Mouse (Mus musculus) midbrain, embryonic 15.5 days (tissue): ENCODE measurements at regions not wholly inside any gene's neighbourhood (a gene's known extent, or its start where the extent isn't known, plus 50 kb on each side); places are given as distances from the start of the nearest gene placed in this dataset.

Experiments
- ATAC-seq: fragments of 200-750 bp; cut with Nextera tagmentation; replicated peaks from 2 replicates; pipeline ENCODE4 v1.8.0; 2017; ENCODE audit warnings: moderate TSS enrichment
- H3K27ac ChIP-seq: fragments of 300-500 bp; sonication (generic); 2 replicates; pipeline ENCODE4 v1.5.1; 2015; ENCODE audit warnings: mild to moderate bottlenecking, inconsistent platforms
- H3K27me3 ChIP-seq: fragments of 300-500 bp; sonication (generic); replicated peaks from 2 replicates; pipeline ENCODE4 v1.6.1; 2015; ENCODE audit warnings: inconsistent platforms
- H3K36me3 ChIP-seq: fragments of 300-500 bp; sonication (generic); replicated peaks from 2 replicates; pipeline ENCODE4 v1.6.1; 2015; ENCODE audit warnings: inconsistent platforms
- H3K4me1 ChIP-seq: fragments of 300-500 bp; sonication (generic); 2 replicates; pipeline ENCODE4 v1.6.1; 2015; ENCODE audit warnings: inconsistent platforms
- H3K4me2 ChIP-seq: fragments of 300-500 bp; sonication (generic); 2 replicates; pipeline ENCODE4 v1.6.1; 2015; ENCODE audit warnings: inconsistent platforms, mild to moderate bottlenecking, moderate library complexity
- H3K4me3 ChIP-seq: fragments of 300-500 bp; sonication (generic); 2 replicates; pipeline ENCODE4 v1.5.1; 2015; ENCODE audit warnings: mild to moderate bottlenecking, inconsistent platforms
- H3K9ac ChIP-seq: fragments of 300-500 bp; sonication (generic); 2 replicates; pipeline ENCODE4 v1.6.1; 2015; ENCODE audit warnings: mild to moderate bottlenecking, inconsistent platforms
- H3K9me3 ChIP-seq: fragments of 300-500 bp; sonication (generic); 2 replicates; pipeline ENCODE4 v1.6.1; 2016; ENCODE audit warnings: inconsistent platforms
- WGBS: fragments of 180-500 bp; shearing (Covaris S2); methylation state at CpG from one replicate; pipeline ENCODE4 v1.1.7; 2015; ENCODE audit warnings: mixed read lengths; 5-methylcytosine and 5-hydroxymethylcytosine counted together

DNA sequence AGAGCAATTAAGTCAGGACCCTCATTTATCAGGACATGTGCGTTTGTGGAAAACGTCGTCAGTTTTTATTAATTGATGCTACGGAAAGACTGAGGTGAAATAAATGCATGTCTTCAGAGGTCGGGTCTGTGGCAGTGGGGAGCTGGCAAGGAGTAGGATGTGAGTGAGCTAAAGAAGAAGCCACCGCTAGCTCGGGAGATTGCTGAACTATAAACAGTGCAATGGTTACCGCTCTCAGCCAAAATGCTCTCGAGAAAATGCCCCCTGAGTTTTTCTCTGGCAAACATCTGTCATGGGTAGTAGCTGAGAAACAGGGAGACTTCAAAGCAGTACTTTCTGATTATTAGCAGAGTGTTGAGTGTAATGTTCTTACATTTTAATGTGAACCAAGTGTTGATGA is 454.4 kb upstream of the Pou3f3 start:
- H3K27ac ChIP-seq = no peak overlapping the region
- 56% methylated on average over 9 of the region's 9 CpGs for WGBS
- no peak overlapping the region for H3K4me3 ChIP-seq
- H3K9ac ChIP-seq = no peak overlapping the region
- H3K27me3 ChIP-seq = no peaks in the 10 kb centered on the region
- no peaks in the 10 kb centered on the region for H3K36me3 ChIP-seq
- no peak for ATAC-seq
- H3K9me3 ChIP-seq = no peaks in the 10 kb centered on the region
- H3K4me2 ChIP-seq = no peak overlapping the region
- H3K4me1 ChIP-seq = peaks cover 22% of the 10 kb centered on the region

DNA sequence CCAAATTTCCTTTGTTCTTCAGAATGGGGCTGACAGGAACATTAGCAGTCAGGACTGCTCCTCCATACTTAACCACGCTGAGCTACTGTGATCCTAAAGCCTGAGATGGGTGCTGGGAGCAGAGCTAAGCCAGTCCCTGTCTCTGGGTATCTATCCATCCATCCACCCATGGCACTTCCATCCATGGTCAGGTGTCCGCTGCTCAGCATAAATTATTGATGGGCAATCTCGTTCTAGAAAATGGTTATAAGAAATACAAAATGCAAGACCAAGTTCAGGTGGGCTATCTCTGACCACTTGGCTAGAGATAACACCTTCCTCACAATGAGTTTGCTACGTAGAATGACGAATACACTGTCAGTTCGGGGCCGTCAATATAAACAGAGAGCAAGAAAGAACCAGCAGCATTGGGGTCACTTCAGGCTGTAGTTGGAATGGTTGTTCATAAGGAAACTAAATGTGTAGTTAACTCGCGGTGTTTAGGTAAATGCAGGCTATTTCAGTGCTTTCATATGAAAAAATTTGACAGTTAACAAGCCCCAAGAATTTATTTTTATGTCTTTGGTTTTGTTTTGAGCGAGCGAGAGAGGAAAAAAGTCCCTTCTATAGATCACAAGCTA is 453.9 kb upstream of the Pou3f3 start:
- 92% methylated on average over 11 of the region's 11 CpGs for WGBS
- H3K9ac ChIP-seq = no peak overlapping the region
- no peak overlapping the region; the same call in 1 of the 2 replicates for H3K27ac ChIP-seq
- H3K9me3 ChIP-seq = no peaks in the 10 kb centered on the region
- no peak overlapping the region for H3K4me2 ChIP-seq
- H3K4me1 ChIP-seq = peaks cover 22% of the 10 kb centered on the region
- no peaks in the 10 kb centered on the region for H3K36me3 ChIP-seq
- ATAC-seq = no peak
- no peak overlapping the region for H3K4me3 ChIP-seq
- no peaks in the 10 kb centered on the region for H3K27me3 ChIP-seq

DNA sequence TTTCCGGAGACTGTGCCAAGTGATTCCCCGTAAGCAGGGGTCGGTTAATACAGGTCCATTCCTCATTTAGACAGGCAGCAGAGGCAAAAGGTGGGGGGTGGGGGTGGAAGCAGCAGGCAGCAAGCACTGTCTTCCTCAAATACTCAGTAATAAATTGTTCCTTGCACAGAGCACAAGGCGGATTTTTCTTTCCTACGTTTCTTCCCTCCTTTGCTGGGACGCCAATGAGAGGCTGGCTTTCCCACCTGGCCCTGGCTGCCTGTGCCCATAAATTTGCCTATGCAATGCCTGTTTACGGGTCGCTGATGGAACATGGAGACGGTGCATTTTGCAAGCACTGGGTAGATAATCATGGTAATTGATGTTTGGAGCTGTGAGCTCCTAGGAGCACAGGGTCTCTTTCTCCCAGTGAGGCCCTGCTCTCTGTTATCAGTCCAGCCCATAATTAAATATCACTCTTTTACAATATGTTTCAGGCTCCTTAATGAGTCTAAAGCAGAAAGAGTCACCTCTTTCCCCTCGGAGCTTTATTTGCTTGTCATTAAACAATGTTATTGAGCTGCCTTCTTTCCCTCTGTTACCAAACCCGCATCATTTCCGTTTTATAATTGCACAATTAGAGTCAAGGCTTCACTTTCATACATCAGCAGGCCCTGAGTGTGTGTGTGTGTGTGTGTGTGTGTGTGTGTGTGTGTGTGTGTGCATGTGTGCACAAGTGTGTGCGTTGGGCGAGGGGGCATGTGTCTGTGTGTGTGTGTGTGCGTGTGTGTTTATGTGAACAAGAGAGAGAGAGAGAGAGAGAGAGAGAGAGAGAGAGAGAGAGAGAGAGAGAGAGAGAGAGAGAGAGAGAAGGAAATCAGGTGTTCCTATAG is 452.7 kb upstream of the Pou3f3 start:
- H3K9ac ChIP-seq = no peak overlapping the region
- ATAC-seq = peak; percentile 53
- H3K4me2 ChIP-seq = peak overlapping the region; percentile 44; the same call in 1 of the 2 replicates
- WGBS = 22% methylated on average over 15 of the region's 15 CpGs
- peaks cover 22% of the 10 kb centered on the region for H3K4me1 ChIP-seq
- H3K36me3 ChIP-seq = no peaks in the 10 kb centered on the region
- no peaks in the 10 kb centered on the region for H3K27me3 ChIP-seq
- no peak overlapping the region for H3K4me3 ChIP-seq
- no peaks in the 10 kb centered on the region for H3K9me3 ChIP-seq
- peak overlapping the region; percentile 75 for H3K27ac ChIP-seq

DNA sequence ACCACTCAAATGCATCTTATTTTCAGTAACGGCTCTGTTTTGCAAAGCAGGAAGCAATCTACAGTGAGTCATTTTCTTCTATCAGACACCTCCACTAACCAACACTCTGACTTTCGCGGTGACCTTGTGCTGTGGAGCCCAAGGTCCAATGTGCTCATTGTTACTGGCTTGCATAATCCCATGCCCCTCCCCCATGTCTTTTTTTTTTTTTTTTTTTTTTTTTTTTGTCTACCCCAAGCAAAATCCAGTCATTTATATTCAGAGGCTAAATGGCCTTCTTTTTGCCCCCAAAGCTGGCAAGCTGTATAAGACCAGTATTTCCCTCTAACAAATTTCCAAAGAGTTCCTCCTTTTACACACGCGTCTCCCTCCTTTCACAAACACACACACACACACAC is 452.1 kb upstream of the Pou3f3 start:
- Histone ChIP-seq H3K4me2 (peak overlapping the region; percentile 44), H3K27ac (peak overlapping the region; percentile 75), H3K9ac (no peak overlapping the region), H3K4me3 (peak overlapping the region; percentile 16), H3K4me1 (peaks cover 22% of the 10 kb centered on the region), H3K27me3 (no peaks in the 10 kb centered on the region), H3K9me3 (no peaks in the 10 kb centered on the region), H3K36me3 (no peaks in the 10 kb centered on the region)
- WGBS = 5% methylated on average over 5 of the region's 5 CpGs
- peak; percentile 73 for ATAC-seq

DNA sequence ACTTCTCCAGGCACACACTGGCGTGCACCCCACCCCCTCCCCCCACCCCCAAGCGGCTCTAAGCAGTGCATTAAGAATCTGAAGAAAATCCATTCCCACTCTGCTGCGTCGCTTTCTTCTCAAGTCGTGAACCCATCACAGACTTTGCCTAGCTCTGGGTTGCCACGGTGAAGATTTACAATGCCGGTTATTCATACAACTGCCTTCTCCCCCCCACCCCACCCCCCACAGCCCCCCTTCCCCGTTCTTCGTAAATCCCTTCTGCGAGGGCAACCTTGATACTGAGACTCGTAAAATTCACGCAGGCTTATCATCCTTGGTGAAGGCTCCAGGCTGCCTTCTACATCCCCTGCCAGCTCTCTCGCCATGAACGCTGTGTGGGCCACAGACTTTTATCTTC is 451.7 kb upstream of the Pou3f3 start:
- Histone ChIP-seq H3K9ac (no peak overlapping the region), H3K4me3 (peak overlapping the region; percentile 16), H3K27ac (peak overlapping the region; percentile 75), H3K4me2 (peak overlapping the region; percentile 44), H3K27me3 (no peaks in the 10 kb centered on the region), H3K4me1 (peaks cover 22% of the 10 kb centered on the region), H3K36me3 (no peaks in the 10 kb centered on the region), H3K9me3 (no peaks in the 10 kb centered on the region)
- peak; percentile 91 for ATAC-seq
- WGBS = 6% methylated on average over 14 of the region's 14 CpGs

DNA sequence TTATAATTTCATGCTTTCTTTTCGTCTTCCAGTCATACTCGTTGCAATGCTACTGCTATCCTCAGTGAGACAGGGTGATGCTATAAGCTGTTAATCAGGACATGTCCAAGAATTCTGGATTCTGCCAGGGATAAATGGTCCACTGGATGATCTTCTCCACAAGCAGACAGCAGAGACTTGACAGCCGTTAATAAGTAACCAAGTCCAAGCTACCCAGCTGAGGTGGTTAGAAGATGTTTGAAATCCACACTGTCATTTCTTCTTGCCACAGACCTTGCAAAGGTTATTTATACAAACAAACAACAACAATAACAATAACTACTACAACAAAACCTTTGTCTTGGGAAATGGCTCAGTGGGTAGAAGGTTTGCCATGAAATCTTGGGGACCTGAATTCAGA is 443.2 kb upstream of the Pou3f3 start:
- Histone ChIP-seq H3K4me3 (no peak overlapping the region), H3K4me1 (peaks cover 2% of the 10 kb centered on the region), H3K9me3 (no peaks in the 10 kb centered on the region), H3K27ac (no peak overlapping the region), H3K27me3 (no peaks in the 10 kb centered on the region), H3K4me2 (no peak overlapping the region), H3K36me3 (no peaks in the 10 kb centered on the region), H3K9ac (no peak overlapping the region)
- WGBS = 79% methylated on average over 3 of the region's 3 CpGs
- no peak for ATAC-seq

DNA sequence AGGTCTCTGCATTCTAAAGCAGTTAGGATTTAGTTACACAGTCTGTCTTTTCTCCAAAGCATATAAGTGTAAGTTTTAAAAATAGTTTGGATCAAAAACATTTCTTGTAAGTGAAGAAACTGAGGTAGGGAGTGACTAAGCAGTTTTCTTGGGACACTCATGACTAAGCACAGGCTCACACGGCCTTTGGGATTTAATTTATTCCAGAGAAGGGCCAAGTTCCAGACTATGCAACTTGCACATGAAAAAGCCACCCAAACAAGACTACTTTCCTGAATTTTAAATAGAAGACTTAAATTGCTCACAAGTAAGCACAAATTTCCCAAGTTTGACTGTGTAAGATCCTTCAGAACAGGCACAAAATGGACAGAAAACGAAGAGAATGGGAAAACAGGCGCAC is 441.8 kb upstream of the Pou3f3 start:
- Histone ChIP-seq H3K4me3 (no peak overlapping the region), H3K4me2 (no peak overlapping the region), H3K9me3 (no peaks in the 10 kb centered on the region), H3K27ac (no peak overlapping the region), H3K36me3 (no peaks in the 10 kb centered on the region), H3K27me3 (no peaks in the 10 kb centered on the region), H3K4me1 (peaks cover 16% of the 10 kb centered on the region), H3K9ac (no peak overlapping the region)
- WGBS = 70% methylated on average over 3 of the region's 3 CpGs
- ATAC-seq = no peak

DNA sequence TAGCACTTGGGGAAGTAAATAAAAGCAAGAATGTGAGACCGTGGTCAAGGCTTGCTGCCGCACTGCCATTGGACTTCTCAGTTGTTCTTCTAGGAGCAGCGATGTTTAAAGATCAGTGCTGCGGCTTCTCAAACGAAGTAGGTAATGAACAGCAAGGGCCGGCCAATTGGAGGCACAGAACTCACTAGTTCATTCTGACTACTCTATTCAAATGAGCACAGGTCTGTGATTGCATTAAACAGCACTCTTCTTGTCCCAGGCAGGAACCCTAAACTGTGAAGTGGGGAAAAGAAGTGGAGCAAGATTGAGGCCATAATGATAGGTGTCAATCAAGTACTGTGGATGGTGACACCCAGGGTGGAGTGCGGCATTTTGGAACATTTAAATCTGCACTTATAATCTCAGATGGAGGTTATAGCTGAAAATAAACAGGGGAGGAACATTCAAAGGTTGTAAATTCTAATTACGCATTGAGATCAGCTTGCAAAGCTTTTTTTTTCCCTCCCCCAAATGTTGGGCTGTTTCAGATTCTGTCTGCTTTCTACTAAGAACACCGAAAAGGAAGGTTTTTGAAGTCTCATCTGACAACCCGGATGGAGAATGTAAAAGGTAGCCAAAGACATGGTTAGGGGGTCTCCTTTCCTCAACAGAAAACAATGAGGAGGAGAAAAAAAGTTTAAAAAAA is 438.5 kb upstream of the Pou3f3 start:
- Histone ChIP-seq H3K27ac (peak overlapping the region; percentile 80), H3K36me3 (no peaks in the 10 kb centered on the region), H3K4me1 (peaks cover 41% of the 10 kb centered on the region), H3K9me3 (no peaks in the 10 kb centered on the region), H3K9ac (no peak overlapping the region), H3K4me2 (no peak overlapping the region), H3K27me3 (no peaks in the 10 kb centered on the region), H3K4me3 (no peak overlapping the region)
- WGBS = 54% methylated on average over 10 of the region's 10 CpGs
- no peak for ATAC-seq

DNA sequence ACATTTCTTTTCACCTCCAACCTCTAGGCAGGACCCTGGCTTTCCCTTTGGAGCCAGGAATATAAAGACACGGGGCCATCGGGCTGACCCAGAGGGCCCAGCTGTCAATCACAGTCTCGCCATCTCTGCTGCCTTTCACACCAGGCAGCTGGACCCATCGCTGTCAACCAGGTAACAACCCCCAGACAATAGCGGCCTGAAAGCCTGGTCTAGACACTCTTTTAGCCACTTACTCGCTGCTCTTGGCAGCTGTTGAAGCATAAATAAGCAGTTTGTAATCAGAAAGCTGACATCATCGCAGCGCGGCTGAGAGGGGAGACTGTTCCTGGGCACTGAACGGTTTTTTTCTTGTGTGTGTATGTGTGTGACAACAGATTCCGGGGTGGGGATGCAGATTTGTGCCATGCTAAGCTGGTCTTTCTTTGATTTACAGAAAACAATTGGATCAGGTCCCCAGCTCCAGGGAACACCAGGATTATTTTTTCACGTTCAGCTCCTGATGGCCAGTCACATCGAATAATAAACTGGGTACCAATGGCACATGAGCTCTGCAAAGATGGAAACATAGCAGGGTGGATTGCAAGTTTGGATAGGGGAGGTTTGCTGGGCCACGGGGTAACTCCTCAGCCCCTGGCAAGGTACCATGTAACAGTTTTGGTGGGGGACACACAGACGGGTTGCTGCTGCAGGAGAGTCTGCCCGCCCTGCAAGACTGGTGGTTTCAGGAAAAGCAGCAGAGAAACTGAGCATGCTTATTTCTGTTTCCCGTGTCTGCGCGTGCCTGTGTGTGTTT is 437.6 kb upstream of the Pou3f3 start:
- Histone ChIP-seq H3K9ac (peak overlapping the region; percentile 19; the same call in 1 of the 2 replicates), H3K4me1 (peaks cover 41% of the 10 kb centered on the region), H3K4me2 (peak overlapping the region; percentile 36), H3K27ac (peak overlapping the region; percentile 80), H3K4me3 (0 out of 2 replicates have a peak overlapping the region, but pooled peaks have one; percentile 2), H3K36me3 (no peaks in the 10 kb centered on the region), H3K27me3 (no peaks in the 10 kb centered on the region), H3K9me3 (no peaks in the 10 kb centered on the region)
- 13% methylated on average over 19 of the region's 19 CpGs for WGBS
- ATAC-seq = peak; percentile 72

DNA sequence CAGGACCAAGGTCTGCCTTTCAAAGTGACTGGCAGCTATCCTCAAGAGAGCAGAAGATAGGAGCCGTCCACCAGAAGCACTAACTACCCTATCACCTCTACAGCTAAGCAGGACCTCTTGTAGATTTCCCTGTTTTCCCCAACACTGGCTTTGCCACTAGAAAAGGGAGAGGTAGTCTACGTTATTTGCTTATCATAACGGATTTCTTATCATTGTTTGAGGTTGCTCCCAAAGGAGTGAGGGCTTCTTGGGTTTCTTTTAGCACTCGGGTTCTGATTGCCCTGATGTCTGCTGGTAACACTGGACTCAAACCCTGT is 437.0 kb upstream of the Pou3f3 start:
- H3K9ac ChIP-seq = peak overlapping the region; percentile 19; the same call in 1 of the 2 replicates

DNA sequence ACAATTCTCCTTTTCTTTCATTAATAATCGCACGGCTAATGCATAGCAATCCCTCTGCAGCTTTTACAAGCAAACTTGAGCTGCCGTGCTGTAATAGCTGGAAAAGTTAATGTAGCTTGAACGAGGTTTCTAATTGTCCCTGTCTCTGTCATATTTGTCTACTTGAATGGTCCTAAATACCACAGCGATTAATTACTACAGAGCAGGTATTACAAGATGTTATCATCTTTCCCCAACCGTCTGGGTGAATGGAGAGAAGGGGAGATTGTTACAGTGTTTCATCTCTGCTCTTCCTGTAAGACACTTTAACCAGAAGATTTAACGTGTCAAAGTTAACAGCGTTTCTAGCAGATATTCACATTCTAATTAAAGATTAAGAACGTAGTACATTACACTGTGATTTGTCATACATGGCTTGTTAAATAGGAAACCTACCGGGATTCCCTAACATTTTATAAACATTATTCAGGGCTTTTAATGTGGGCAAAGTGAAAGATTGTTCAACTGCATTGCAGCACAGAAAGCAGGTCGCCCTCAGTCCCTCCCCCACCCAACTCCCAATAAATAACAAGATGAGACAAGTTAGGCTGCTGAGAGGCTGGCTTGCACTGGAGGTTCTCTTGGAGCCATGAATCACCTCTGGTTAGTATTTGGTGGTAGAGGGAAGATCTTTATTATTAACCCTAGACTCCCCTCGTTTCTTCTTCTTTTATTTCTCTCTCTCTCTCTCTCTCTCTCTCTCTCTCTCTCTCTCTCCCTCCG is 436.2 kb upstream of the Pou3f3 start:
- Histone ChIP-seq H3K9ac (peak overlapping the region; percentile 16; the same call in 1 of the 2 replicates), H3K4me3 (no peak overlapping the region), H3K27ac (peak overlapping the region; percentile 80)

More for the DNA sequence above, 437.0 kb upstream of the Pou3f3 start:
- Histone ChIP-seq H3K4me2 (peak overlapping the region; percentile 36), H3K9me3 (no peaks in the 10 kb centered on the region), H3K4me1 (peaks cover 41% of the 10 kb centered on the region), H3K27ac (peak overlapping the region; percentile 80), H3K27me3 (no peaks in the 10 kb centered on the region), H3K4me3 (no peak overlapping the region), H3K36me3 (no peaks in the 10 kb centered on the region)
- 0 out of 2 replicates have a peak, but pooled peaks have one; percentile 2 for ATAC-seq
- WGBS = 27% methylated on average over 4 of the region's 4 CpGs

More for the DNA sequence above, 436.2 kb upstream of the Pou3f3 start:
- no peaks in the 10 kb centered on the region for H3K36me3 ChIP-seq
- no peaks in the 10 kb centered on the region for H3K9me3 ChIP-seq
- no peaks in the 10 kb centered on the region for H3K27me3 ChIP-seq
- peak overlapping the region; percentile 16 for H3K4me2 ChIP-seq
- peaks cover 41% of the 10 kb centered on the region for H3K4me1 ChIP-seq
- WGBS = 21% methylated on average over 13 of the region's 13 CpGs
- peak; percentile 28; the same call in 1 of the 2 replicates for ATAC-seq
